Mouse (Mus musculus) cortical plate, adult 2 months (tissue): ENCODE data around the gene Ppp1r9b.

Source experiments
- CTCF ChIP-seq: fragments of 200-500 bp; IDR thresholded peaks from 2 replicates; pipeline ENCODE4 v1.5.1; 2011; ENCODE audit warnings: mild to moderate bottlenecking, control low read depth, low read length; ENCODE audit not compliant: insufficient read depth; ENCODE audit errors: extremely low read depth
- POLR2A ChIP-seq: fragments of 200-500 bp; IDR thresholded peaks from 2 replicates; pipeline ENCODE4 v1.6.1; 2011; ENCODE audit warnings: mild to moderate bottlenecking, low read length, control low read depth; ENCODE audit not compliant: insufficient read depth; ENCODE audit errors: extremely low read depth

DNA sequence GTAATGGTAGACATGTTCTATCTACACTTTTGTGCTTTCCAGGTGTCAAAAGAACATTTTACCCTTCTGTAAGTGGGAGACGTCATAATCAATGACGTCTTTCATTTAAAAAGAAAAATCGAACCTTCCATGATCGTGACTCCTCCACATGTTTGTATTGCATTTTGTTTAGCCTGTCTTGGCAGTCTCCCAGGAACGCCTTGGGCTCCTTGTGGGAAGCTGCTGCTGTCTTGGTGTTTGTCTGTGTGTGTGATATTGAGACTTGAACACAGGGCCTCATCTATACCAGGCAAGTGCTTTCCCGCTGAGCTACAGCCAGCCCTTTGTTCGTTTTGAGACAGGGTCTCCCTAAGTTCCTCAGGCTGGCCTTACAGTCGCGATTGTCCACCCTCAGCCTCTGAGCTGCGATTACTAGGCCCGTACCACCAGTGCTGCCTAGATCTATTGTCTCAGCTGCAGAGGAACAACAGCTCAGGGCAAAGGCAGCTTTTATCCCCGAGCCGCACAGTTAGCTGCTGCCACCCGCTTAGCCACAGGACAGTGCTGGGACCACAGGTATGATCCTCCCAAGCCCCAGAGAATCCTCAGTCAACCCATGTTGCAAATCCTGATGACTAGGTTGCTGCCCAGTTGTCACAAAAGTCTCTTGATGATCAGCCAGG lies 47.5 kb downstream of the Ppp1r9b start:
- TF ChIP-seq POLR2A: no peak
- no peak for TF ChIP-seq CTCF
